Mouse (Mus musculus): ENCODE data around the gene Nipsnap1. TPM values are rescaled to one million over a fixed set of nuclear protein-coding genes. Genes with fewer than 3 reads are reported as not detected.

The Nipsnap1 gene
- total RNA-seq, 2 experiments from 2014 or later, result 83.4 to 91.1 TPM

Small RNA genes lying within 50 kb of the gene (microRNA-seq; reads per million reads assigned to microRNA genes)
- 4.0 to 4.8 reads per million in 2 experiments for gene Mir6918

Other genes with a start within 250 kb of the Nipsnap1 start
- 10 to 100 TPM; 24.1 to 24.4 TPM for gene Ascc2, start 236.2 kb upstream of the Nipsnap1 start, total RNA-seq (2021)
- 100 to 1,000 TPM; 480 to 497 TPM for gene Uqcr10, start 169.6 kb upstream of the Nipsnap1 start, total RNA-seq (2021)
- 10 to 100 TPM; 30.2 to 36.7 TPM for gene Zmat5, start 169.3 kb upstream of the Nipsnap1 start, total RNA-seq (2021)
- 100 to 1,000 TPM; 138 to 156 TPM for gene Cabp7, start 127.2 kb upstream of the Nipsnap1 start, total RNA-seq (2021)
- gene Nf2, start 24.4 kb upstream of the Nipsnap1 start, total RNA-seq (2021), result 100 to 1,000 TPM; 148 to 156 TPM
- gene Thoc5, start 21.4 kb downstream of the Nipsnap1 start, total RNA-seq (2021), result 10 to 100 TPM; 35.5 to 40.3 TPM
- gene Nefh, start 74.1 kb downstream of the Nipsnap1 start, total RNA-seq (2021), result 10 to 100 TPM; 52.0 to 59.9 TPM
- 100 to 1,000 TPM; 140 to 141 TPM for gene Ap1b1, start 112.9 kb downstream of the Nipsnap1 start, total RNA-seq (2021)
- 10 to 100 TPM; 45.5 to 53.6 TPM for gene Rasl10a, start 184.2 kb downstream of the Nipsnap1 start, total RNA-seq (2021)
- 10 to 100 TPM; 70.7 to 71.0 TPM for gene Gas2l1, start 191.4 kb downstream of the Nipsnap1 start, total RNA-seq (2021)
- gene Rhbdd3, start 225.0 kb downstream of the Nipsnap1 start, total RNA-seq (2021), result 10 to 100 TPM; 21.9 to 28.1 TPM
- gene Ewsr1, start 225.3 kb downstream of the Nipsnap1 start, total RNA-seq (2021), result 100 to 1,000 TPM; 289 to 305 TPM

Data from layer of hippocampus, postnatal 14 days (tissue).